Mouse (Mus musculus) c-Kit-positive CD71-positive TER-119-positive erythroid progenitor cells, embryonic 14.5 days (primary cell): ENCODE results near the gene Gm20458.

ENCODE experiments used
- DNase-seq: peaks from one replicate; pipeline ENCODE4 v3.0.0-alpha.2; 2013; ENCODE audit warnings: low spot score

Gm20458 gene

GRCm38 (mm10) chr2:164435216-164436090 lies 25.3 kb upstream of the Gm20458 start:
- no peak for DNase-seq

GRCm38 (mm10) chr2:164436215-164436913 lies 24.4 kb upstream of the Gm20458 start:
- DNase-seq, result no peak

GRCm38 (mm10) chr2:164436961-164437360 lies 23.8 kb upstream of the Gm20458 start:
- no peak for DNase-seq

- DNase-seq, result no peak
Measured at GRCm38 (mm10) chr2:164437710-164438109, 23.1 kb upstream of the Gm20458 start.

- no peak for DNase-seq
Measured at GRCm38 (mm10) chr2:164438257-164438656, 22.5 kb upstream of the Gm20458 start.

- no peak for DNase-seq
Measured at GRCm38 (mm10) chr2:164439001-164439421, 21.8 kb upstream of the Gm20458 start.

- no peak for DNase-seq
Measured at GRCm38 (mm10) chr2:164440314-164440713, 20.5 kb upstream of the Gm20458 start.

GRCm38 (mm10) chr2:164441155-164441554 lies 19.6 kb upstream of the Gm20458 start:
- no peak for DNase-seq

GRCm38 (mm10) chr2:164441731-164442130 lies 19.0 kb upstream of the Gm20458 start:
- no peak for DNase-seq

GRCm38 (mm10) chr2:164442315-164443050 lies 18.3 kb upstream of the Gm20458 start:
- DNase-seq, result no peak

GRCm38 (mm10) chr2:164443051-164443437 lies 17.7 kb upstream of the Gm20458 start:
- no peak for DNase-seq

GRCm38 (mm10) chr2:164443460-164444000 lies 17.2 kb upstream of the Gm20458 start, which contains the start of gene Sdc4:
Gene Sdc4 (minus strand): TSS chr2:164443887.
- DNase-seq, result no peak

- no peak for DNase-seq
Measured at GRCm38 (mm10) chr2:164444701-164445100, 16.1 kb upstream of the Gm20458 start.

GRCm38 (mm10) chr2:164445399-164446085 lies 15.2 kb upstream of the Gm20458 start:
- no peak for DNase-seq

GRCm38 (mm10) chr2:164446086-164446469 lies 14.7 kb upstream of the Gm20458 start:
- no peak for DNase-seq

GRCm38 (mm10) chr2:164448140-164448539 lies 12.6 kb upstream of the Gm20458 start:
- DNase-seq, result no peak

- no peak for DNase-seq
Measured at GRCm38 (mm10) chr2:164448921-164449320, 11.8 kb upstream of the Gm20458 start.

GRCm38 (mm10) chr2:164449341-164450042 lies 11.3 kb upstream of the Gm20458 start:
- no peak for DNase-seq

GRCm38 (mm10) chr2:164452000-164452676 lies 8.6 kb upstream of the Gm20458 start:
- no peak for DNase-seq

- DNase-seq, result no peak
Measured at GRCm38 (mm10) chr2:164453047-164453757, 7.6 kb upstream of the Gm20458 start.
